Mouse (Mus musculus) frontal cortex, adult 2 months (tissue): ENCODE measurements at regions not wholly inside any gene's neighbourhood (a gene's known extent, or its start where the extent isn't known, plus 50 kb on each side); places are given as distances from the start of the nearest gene placed in this dataset.

Source experiments
- DNase-seq, 2 experiments: peaks; one replicate each; pipeline ENCODE4 v3.0.0; 2022; ENCODE audit warnings: low spot score in 1 of 2; ENCODE audit errors: extremely low spot score in 1 of 2

DNA sequence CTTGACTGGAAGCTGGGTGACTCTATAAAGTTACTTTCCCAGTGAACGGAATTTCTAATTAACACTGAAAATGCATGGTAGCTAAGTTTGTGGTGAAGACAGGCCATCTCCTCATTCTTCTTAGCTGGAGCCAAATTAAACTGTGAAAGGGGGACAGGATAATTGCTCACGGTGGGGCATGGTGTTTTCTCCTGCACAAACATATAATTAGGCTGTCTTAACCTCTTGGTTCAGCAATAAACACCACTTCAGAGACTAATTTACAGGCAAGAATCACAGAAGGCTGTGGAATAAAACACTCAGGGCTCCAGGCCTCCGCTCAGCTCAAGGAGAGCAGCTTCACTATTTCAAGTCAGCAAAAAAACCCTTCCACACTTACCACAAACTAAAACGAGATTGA is 261.9 kb upstream of the Nt5e start:
- DNase-seq = no peak

DNA sequence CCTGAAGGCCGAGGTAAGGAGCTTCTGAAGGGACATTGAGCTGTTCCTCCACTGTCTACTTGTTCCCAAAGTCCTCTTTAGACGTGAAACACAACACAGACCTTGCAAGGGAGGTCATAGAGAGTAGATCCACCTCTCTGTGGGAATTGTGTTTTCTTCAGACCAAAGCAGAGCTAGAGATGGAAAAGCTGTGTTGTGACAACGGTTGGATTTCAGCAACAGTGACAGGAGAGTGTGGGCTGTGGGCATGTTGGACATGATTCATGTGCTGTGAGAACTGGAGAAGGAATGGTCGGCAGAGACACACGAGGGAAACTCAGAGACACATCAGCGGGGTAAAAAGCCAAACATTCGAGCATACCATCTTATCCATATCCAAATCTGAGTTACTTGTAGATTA is 261.2 kb upstream of the Nt5e start:
- DNase-seq = no peak

DNA sequence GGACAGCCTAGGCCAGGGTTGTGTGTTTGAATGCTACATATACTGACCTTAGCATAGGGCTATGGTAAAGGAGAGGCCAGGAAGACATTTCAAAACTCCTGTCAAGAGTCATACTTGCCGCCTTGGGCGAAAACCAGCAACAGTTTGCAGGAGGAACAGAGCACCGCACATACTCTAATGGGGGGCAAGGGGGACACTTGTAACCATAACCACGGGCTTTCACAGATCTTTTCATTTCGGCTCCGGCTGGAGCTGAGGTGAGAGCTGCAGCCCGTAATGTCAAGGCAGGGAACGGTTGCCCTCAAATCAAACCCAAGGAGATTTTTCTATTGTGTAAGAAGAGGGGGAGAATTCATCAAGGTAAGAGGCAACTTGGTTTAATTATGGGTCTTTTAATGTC is 258.7 kb upstream of the Nt5e start:
- DNase-seq = no peak

DNA sequence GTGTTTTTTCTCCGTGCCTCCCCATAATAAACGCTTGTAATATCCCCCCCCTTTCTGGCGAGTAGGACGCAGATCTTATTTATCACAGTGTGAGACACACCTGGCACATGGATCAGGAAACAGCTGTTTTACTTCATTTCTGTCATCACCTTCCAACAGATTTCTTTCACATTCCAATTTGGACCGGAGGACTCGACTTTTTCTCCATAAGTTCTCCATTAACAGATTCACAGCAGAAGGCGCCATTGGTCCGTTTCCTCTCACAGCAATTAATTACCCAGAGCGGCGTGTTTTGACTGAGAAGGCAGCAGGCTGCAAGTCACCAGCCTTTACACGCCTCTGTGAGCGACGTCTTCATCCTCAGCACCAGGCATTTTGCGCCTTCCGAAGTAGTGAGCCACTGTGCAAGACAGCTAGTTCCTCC is 258.1 kb upstream of the Nt5e start:
- DNase-seq = no peak

DNA sequence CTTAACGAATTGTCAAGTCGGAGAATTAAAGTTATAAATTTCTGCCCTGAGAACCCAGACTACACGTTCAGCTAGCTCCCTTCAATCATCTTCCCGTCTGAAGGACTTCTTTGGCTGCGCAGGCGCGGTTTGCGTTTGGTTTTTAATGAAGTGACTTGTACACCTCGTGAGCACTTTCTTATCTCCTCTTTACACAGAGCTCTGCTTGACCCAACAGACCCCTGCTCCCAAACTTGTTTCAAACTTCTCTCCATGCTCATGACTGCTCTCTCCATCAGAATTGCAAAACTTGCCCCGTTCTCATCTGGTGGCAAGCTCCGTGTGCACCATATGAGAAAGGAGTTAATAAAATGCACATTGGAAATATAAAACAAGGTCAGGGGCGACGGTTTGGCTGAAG is 257.2 kb upstream of the Nt5e start:
- no peak for DNase-seq

DNA sequence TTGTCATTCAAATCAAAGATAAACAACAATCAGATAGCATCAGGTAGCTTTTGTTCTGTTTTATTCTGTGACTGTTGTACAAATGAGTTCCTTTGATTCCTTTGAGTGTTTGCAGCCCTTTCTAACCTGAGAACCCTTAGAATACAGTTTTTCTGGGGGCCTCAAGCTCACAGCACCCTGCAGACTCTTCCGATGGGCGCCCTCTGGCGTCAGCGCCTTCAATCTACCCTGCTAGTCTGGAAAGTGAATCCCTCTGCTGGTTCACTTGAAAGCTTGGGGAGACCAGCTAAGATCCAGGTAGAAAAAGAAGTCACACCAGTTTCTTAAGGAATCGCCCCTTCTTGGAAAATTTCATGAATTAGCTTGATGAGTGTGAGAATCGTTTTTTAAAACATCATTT is 253.8 kb upstream of the Nt5e start:
- DNase-seq = peak; percentile 17 to 76

DNA sequence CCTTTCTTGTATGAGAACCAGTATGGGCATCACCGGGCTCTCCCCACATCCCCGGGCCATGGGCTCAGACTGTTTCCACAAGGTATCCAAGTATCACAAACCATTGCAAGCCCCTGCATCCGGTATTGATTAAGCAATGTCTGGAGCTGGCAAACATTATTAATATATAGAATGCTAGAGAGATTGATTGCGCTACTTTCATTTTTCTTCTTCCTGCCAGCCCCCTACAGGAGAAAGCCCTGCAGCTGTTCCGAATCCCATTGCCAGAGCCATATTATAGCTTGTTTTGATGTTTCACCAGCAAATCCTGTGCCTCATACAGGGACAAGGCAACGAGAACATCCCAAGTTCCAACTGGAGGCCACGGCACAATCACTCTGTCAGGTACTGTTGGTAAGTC is 253.4 kb upstream of the Nt5e start:
- no peak for DNase-seq

DNA sequence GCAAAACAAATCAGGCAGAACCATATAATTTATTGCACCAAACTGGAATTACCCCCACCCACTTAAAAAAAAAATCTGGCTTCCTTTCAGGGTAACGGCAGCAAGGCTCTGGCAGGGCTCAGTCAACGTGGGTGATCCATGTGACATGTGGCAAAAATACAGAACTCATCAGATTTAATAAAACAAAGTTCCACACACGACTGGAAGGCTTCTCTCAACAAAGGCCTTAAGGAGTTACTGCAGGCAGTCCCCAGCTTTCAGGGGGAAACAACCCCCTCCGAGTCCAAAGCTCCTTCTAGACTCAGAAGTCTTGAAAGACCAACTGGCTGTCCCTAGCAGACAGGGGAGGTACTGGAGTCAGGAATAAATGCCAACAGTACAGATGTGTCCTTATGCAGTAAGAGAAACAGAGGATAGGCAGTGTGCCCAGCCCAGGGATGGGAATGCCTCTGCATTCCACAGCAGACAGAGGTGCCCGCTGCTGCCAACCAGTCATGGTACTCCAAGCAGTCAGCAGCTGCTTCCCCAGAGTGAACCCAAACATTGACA is 244.0 kb upstream of the Nt5e start:
- no peak for DNase-seq

DNA sequence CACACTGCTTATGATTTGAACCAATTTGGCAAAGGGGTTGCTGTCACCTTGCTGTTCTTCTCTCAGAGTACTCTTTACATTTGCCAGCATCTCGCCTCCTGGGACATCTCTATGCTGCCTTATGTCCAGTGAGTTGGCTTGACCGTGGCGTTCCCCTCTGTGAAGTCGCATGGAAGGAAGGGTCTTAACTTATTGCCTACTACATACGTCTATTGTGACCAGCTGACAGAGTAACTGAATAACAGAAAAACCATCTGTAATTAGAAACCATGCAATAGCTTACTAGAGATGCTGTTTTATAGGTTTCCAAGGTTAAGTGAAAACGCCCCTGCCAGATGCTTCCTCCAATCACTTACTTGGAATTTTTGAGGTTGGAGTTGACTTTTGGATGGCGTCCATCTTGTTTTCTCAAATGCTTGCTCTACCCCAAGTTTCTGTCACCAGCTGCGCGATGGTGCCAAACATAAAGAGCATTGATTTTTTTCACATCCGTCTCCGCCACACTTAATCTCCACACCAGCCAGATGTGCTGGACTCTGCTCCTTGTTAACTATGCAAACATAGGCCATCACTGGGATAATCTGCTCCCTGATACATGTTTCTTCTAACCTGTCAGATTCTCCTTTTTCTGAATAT is 241.7 kb upstream of the Nt5e start:
- DNase-seq = no peak

DNA sequence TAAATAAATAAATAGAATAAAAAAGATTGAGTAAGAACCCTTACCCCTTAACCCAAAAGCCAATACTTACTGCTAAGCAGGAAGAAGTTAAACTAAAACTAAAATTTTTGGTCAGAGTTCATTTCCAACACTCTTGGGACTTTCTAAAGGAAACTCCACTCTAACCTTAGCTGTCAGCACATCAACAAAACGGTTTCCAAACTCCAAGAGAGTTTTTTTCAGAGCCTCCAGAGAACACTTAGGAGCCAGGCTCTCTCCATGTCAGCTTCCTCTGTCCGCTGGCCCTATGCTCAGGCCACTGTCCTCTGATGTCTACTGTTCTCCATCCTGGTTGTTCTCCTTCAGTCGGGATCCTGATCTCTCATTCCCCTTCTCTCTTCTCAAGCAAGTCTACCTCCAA is 241.1 kb upstream of the Nt5e start:
- DNase-seq = no peak

DNA sequence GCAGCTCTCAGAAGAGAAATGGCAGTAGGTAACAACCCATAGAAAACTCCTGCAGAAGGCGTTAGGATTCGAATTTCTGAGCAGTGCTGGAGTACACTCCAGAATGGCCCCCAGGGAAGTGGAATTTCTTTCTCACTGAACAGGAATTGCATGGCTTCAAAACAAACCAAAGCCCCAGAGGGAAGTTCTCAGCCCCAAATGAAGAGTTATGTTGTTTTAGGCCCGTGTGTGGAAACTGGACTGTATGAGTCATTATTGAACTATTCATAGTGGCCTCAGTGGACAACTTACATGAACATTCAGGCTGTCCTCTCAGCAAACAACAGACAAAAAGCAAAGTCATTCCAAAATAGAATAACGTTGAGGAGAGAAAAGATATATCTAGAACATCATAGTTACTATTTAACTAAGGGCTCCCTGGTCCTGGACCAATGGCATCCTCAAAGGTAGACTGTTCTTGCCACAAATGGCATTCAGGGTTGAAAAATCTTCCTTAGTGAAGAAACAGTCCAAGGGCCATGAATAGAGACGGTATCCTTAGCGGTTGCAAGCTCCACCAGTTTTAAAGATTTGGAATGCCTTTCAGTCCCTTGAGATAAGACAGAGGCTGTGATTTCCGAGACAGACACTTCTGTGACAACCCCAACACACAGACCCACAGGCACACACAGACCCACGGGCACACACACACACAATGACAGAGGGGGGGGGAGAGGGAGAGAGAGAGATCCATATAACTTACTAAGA is 235.0 kb upstream of the Nt5e start:
- DNase-seq = no peak

DNA sequence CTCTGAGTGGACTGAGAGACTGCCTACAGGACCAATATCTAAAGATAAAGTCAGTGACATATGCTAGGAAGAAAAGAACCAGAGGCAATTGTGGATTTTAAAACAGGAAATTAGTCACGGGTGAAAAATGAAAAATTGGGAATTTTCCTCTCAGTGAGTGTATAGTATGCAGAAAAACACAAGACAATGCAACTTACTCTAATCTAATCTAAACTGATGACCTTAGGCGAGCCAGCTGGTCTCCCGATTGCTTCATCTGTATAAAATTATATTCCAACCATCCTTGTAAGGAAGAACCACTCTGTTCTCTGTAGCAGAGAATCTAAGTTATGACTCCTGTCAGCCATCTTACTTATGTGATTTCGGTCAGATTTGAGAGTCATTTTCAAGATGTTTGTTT is 234.4 kb upstream of the Nt5e start:
- DNase-seq = no peak

DNA sequence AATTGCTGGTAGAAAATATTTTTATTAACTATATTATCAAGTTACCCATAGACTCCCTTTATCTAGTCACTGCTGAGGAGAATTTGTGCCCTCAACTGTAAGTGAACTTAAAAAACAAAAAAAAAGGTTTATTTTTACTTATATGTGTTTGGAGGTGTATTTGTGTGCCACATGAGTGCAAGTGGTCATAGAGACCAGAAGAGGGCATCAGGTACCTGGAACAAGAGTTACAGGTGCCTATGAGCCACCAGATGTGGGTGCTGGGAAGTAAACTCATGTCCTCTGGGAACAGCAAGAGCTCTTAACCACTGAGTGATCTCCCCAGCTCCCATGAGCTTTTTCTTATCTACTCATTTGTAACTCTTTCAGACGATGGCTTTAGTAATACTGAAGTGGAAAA is 213.9 kb upstream of the Nt5e start:
- DNase-seq = no peak

DNA sequence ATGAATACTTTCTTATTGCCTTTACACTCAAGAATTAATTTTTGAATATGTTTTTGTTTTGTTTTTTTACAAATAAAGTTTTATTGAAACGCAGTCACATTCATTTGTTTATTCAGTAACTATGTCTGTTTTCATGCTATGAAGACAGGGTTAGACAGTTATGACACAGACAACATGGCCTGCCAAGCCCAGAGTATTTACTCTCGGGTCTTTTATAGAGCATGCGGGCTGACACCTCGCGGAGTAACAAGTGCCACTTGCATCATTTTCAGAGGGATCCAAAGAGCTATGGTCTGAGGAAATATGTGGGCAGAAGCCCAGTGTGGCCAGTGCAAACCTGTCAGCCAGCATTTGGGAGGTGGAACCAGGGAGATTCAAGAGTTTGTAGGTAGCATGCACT is 206.5 kb upstream of the Nt5e start:
- DNase-seq = no peak

DNA sequence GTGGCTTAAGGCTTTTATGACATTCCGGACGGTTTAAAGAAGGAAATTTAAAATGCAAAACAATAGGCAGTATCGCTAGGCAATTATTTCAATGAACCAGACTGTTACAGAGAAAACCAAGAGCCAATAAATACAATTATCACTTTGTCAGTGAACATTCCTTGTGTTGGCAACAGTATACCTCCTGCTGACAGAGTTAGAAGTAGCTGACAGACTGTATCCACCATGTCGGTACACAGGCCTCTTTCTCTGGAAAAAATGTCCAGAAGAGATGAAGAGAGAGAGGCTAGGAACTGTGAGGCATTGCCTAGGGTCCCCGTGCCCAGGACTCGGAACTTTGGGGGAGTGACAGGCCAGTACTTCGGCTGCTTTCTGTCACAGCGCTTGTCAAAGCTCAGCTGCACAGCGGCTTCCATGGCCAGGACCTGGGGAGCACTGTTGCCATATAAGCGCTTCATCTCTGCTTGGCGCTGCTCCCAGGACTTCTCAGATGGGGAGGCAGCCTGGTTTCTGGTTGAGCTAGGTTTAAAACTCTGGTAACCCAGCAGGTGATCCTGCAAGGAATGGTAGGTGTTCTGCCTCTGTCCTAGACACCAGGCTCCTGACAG is 205.9 kb upstream of the Nt5e start:
- no peak for DNase-seq

DNA sequence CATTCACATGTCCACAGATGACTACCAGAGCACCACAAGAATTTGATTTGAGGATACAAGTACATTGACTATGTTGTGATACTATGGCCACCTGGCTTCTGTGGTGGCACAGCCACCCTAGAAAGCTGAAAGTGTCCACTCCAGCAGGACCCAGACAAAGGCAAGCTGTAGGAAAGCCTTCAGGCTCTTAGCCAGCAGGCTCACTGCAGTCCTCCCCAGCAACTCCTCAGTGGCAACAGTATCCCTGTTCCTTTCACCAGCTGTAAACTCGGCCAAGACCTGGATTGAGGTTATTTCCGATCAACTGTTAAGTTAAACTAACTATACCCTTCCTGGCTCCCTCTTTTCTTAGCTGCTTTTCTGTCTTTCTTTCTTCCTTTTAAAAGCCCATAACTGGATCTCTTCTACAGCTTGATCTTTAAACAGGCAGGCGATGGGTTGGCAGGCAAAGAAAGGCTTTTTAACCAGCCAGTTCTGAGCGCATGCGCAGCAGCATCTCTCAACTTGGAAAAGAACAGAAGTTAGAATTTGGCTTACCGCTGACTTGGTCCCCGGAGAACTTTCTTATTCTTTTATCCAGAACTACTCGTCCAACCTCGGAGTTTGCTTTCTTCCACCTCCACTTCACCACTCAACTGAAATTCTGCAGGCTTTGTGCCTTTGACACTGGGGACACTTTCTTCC is 202.5 kb upstream of the Nt5e start:
- peak in 1 of 2 experiments; percentile 37 for DNase-seq

DNA sequence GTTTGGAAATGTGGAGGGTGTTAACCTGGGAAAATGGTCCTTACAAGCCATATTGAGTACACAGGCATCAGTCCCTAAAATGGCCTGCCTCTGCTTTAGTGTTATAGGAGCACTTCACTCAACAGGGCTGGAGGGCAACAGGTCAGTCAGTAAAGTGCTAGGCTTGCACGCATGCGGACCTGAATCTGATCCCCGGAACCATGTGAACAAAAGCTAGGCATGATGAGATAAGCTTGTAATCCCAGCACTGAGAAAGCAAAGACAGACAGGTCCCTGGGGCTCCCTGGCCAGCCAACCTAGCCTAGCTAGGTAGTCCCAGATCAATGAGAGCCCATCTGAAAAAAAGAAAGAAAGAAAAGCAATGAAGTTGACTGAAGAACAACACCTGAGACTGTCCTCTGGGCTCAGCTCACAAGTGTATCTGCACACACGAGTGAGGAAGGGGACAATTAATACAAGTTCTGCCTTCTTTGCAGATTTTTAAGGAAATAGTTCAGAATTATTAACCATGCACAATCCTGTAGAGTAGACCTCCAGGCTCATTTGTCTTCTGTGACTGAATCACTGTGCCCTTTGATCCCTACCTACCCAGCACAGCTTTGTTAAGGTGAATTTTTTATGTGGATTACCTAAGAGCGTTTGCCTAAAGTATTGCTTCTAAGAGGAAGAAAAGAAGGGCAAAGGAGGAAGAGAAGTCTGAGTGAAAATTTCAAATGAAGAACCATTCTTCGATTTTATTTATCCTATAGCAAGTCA is 163.8 kb upstream of the Nt5e start:
- no peak for DNase-seq

DNA sequence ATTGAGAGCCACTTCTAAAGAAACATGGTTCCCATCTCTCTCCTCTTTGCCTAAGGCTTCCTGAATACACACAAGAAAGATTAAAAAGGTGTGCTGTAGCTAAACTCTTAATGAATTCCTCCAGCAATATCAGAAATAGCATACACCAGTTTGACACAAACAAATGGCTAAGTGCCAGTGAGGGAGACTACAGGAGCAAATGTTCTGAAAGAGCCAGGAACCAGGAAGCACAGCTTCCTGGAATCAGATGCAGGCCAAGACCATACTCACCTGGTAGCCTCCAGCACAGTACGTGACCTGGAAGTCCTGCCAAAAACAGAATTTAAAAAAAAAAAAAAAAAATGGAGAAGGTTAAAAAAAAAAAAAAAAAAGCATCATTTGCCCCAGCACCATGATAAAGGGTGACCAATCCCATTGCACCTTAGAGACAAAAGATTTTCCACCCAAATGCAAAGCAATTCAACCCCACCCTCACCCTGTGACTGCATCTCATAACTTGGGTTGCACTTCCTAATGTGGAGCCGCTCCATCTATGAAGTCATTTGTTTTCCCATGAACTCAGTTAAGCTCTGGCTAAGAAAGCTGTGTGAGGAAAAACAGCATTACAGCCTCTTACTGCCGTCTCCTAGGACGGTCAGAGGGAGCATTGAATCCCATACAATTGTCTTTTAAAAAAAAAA is 149.3 kb upstream of the Nt5e start:
- DNase-seq = no peak

DNA sequence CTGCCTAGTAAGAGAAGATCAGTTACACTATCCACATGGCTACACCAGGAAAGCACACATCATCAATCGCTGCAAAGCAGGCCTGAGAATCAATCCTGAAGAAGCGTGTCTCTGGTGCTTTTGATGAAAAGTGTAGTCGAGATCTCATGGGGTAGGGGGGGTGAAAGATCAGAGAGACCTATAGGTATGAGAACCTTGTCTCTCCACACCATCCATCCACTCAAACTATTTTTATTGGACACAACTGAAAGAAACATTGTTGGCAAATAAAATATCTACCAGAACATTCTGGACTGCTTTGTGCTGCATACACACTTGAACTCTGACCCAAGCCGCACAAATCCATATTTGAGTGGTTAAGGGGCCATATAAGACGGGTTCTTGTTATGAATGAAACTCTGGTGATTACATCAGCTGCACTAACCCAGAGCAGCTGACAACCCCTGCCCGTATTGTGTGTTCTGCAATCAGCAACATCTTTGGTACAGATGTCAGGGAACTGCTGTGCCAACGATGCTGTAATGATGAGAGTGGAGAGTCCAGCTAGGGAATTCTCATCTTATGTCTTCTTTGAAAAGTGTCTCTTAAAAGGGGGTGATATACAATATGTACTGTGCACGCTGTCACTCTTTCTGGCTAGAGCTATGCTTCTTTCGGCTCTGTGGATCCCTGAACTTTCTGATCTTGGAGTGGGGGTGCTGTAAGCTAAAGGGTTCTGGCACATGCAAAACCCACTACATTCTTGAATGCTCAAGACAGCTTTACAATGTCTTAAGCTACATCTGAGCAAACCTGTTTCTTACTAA is 145.6 kb upstream of the Nt5e start:
- DNase-seq = no peak
